Mouse (Mus musculus): Measurements from ENCODE around the gene Hcn2. TPM values are rescaled to one million over a fixed set of nuclear protein-coding genes. Genes with fewer than 3 reads are reported as not detected.

Hcn2 gene
- total and polyA plus RNA-seq, 3 experiments = 0.21 to 2.2 (median 0.44) TPM

- DNase-seq (ENCODE audit: extremely low read depth) = peak; percentile 81
- H3K4me2 ChIP-seq (ENCODE audit: insufficient read depth, low read depth, poor library complexity, severe bottlenecking) = peak overlapping the region; percentile 82
- H3K79me2 ChIP-seq (replicated peaks; ENCODE audit: control insufficient read depth, extremely low read depth, insufficient read depth, poor library complexity, severe bottlenecking) = 0 out of 2 replicates have a peak, but pooled peaks cover 7% of the 10 kb centered on the region
- H3K9me3 ChIP-seq (replicated peaks; ENCODE audit: low read length) = no peaks in the 10 kb centered on the region
- H3K27me3 ChIP-seq (replicated peaks) = no peaks in the 10 kb centered on the region
- peaks cover 12 to 41% of the 10 kb centered on the region in 2 experiments for H3K4me1 ChIP-seq (ENCODE audit: control insufficient read depth in 1 of 2, insufficient read depth in 2 of 2)
- TF ChIP-seq MAX (IDR thresholded peaks at IDR 0.05; ENCODE audit: low read length) (peak; percentile 75), CHD2 (IDR thresholded peaks at IDR 0.05; ENCODE audit: low read length) (no peak), MEF2A (IDR thresholded peaks at IDR 0.05; ENCODE audit: borderline replicate concordance, low read depth, low read length) (no peak; the same call in 1 of the 2 replicates), ZKSCAN1 (IDR thresholded peaks at IDR 0.05; ENCODE audit: borderline replicate concordance, low read depth, low read length) (no peak), EP300 (IDR thresholded peaks at IDR 0.05; ENCODE audit: low read length) (peak; percentile 44; the same call in 1 of the 2 replicates), ETS1 (conservative IDR thresholded peaks at IDR 0.05; ENCODE audit: low read depth, low read length) (peak; percentile 60), ZNF384 (IDR thresholded peaks at IDR 0.05; ENCODE audit: low read depth, low read length) (no peak), USF2 (conservative IDR thresholded peaks at IDR 0.05; ENCODE audit: low read depth, low read length) (no peak), BHLHE40 (IDR thresholded peaks at IDR 0.05; ENCODE audit: low read depth, low read length) (no peak), USF1 (IDR thresholded peaks at IDR 0.05; ENCODE audit: low read depth, low read length) (no peak), GABPA (IDR thresholded peaks at IDR 0.05; ENCODE audit: insufficient replicate concordance, low read depth, low read length) (no peak), NELFE (IDR thresholded peaks at IDR 0.05; ENCODE audit: low read depth, low read length) (no peak; the same call in 1 of the 2 replicates), SIN3A (IDR thresholded peaks at IDR 0.05; ENCODE audit: low read length) (peak; percentile 43; the same call in 1 of the 2 replicates), E2F4 (IDR thresholded peaks at IDR 0.05; ENCODE audit: insufficient replicate concordance, low read depth, low read length) (no peak), HCFC1 (IDR thresholded peaks at IDR 0.05; ENCODE audit: low read depth, low read length) (no peak), ZC3H11A (IDR thresholded peaks at IDR 0.05; ENCODE audit: low read depth, low read length) (no peak), MXI1 (IDR thresholded peaks at IDR 0.05; ENCODE audit: low read depth, low read length) (no peak), CHD1 (IDR thresholded peaks at IDR 0.05; ENCODE audit: low read depth, low read length) (no peak), IRF4 (IDR thresholded peaks at IDR 0.05; ENCODE audit: low read depth, low read length) (no peak), SMC3 (IDR thresholded peaks at IDR 0.05; ENCODE audit: low read depth, low read length) (no peak), KAT2A (IDR thresholded peaks at IDR 0.05; ENCODE audit: insufficient replicate concordance, low read length) (0 out of 2 replicates have a peak, but pooled peaks have one; percentile 22), JUN (IDR thresholded peaks at IDR 0.05; ENCODE audit: insufficient read depth, low read depth, low read length) (no peak), RAD21 (IDR thresholded peaks at IDR 0.05; ENCODE audit: low read depth, low read length) (no peak), JUND (conservative IDR thresholded peaks at IDR 0.05; ENCODE audit: low read depth, low read length) (no peak), POLR2AphosphoS2 (IDR thresholded peaks at IDR 0.05; ENCODE audit: low read depth, low read length) (no peak; the same call in 1 of the 2 replicates), UBTF (IDR thresholded peaks at IDR 0.05; ENCODE audit: low read depth, low read length) (0 out of 2 replicates have a peak, but pooled peaks have one; percentile 7), ZMIZ1 (IDR thresholded peaks at IDR 0.05; ENCODE audit: low read depth, low read length) (peak; percentile 47; the same call in 1 of the 2 replicates), CTCF (conservative IDR thresholded peaks at IDR 0.05 in 1 of 2, IDR thresholded peaks at IDR 0.05 in 1 of 2; ENCODE audit: low read depth in 2 of 2, low read length in 2 of 2) (no peak), RCOR1 (conservative IDR thresholded peaks at IDR 0.05; ENCODE audit: low read depth, low read length) (no peak), TCF12 (IDR thresholded peaks at IDR 0.05; ENCODE audit: low read depth, low read length) (peak; percentile 59), ELF1 (IDR thresholded peaks at IDR 0.05; ENCODE audit: low read depth, low read length) (no peak), PAX5 (IDR thresholded peaks at IDR 0.05; ENCODE audit: low read length) (no peak), NRF1 (IDR thresholded peaks at IDR 0.05; ENCODE audit: low read depth, low read length) (no peak), MAFK (IDR thresholded peaks at IDR 0.05; ENCODE audit: insufficient replicate concordance, low read length) (no peak), TBP (conservative IDR thresholded peaks at IDR 0.05; ENCODE audit: low read depth, low read length) (0 out of 2 replicates have a peak, but pooled peaks have one; percentile 29), MAZ (IDR thresholded peaks at IDR 0.05; ENCODE audit: low read depth, low read length) (no peak), MYC (IDR thresholded peaks at IDR 0.05; ENCODE audit: low read depth, low read length) (0 out of 2 replicates have a peak, but pooled peaks have one; percentile 32), POLR2A (IDR thresholded peaks at IDR 0.05; ENCODE audit: low read depth, low read length) (no peak)
- in situ Hi-C loops (cut with MboI; ENCODE audit: low pct_ligation_motif_present, low pct_unique_long_range_greater_than_20kb, low sequenced_read_pairs) = no loop called here
- H3K4me3 ChIP-seq (replicated peaks in 1 of 3; ENCODE audit: low read depth in 2 of 3, low read length in 2 of 3, poor library complexity in 1 of 3) = peak overlapping the region in 2 of 3 experiments; percentile 95 to 97
- dilution Hi-C loops (cut with MboI; ENCODE audit: extremely low pct_ligation_motif_present, extremely low pct_unique_long_range_greater_than_20kb, low sequenced_read_pairs) = no loop called here
- peaks cover 12 to 52% of the 10 kb centered on the region in 2 experiments for H3K36me3 ChIP-seq (replicated peaks in 1 of 2; ENCODE audit: control insufficient read depth in 1 of 2, insufficient read depth in 1 of 2, low read length in 1 of 2)
- peak overlapping the region; percentile 70 for H3K27ac ChIP-seq (ENCODE audit: insufficient read depth, low read depth)
- H3K9ac ChIP-seq (ENCODE audit: insufficient read depth, low read depth) = peak overlapping the region; percentile 98
Measured at GRCm38 (mm10) chr10:79671396-79672087, 44.9 kb upstream of the Hcn2 start.

Data from CH12.LX (cell line).